Mouse (Mus musculus): ENCODE data around the gene Kif3b. TPM values are rescaled to one million over a fixed set of nuclear protein-coding genes. Genes with fewer than 3 reads are reported as not detected.
"Not testable (repeated sequence)": the region's sequence is repeated elsewhere in the genome, so short reads cannot be mapped to it uniquely, and the experiment has no call there.

The Kif3b gene
- polyA plus RNA-seq, 1 experiment from 2014 or later, result 3.2 TPM

DNA sequence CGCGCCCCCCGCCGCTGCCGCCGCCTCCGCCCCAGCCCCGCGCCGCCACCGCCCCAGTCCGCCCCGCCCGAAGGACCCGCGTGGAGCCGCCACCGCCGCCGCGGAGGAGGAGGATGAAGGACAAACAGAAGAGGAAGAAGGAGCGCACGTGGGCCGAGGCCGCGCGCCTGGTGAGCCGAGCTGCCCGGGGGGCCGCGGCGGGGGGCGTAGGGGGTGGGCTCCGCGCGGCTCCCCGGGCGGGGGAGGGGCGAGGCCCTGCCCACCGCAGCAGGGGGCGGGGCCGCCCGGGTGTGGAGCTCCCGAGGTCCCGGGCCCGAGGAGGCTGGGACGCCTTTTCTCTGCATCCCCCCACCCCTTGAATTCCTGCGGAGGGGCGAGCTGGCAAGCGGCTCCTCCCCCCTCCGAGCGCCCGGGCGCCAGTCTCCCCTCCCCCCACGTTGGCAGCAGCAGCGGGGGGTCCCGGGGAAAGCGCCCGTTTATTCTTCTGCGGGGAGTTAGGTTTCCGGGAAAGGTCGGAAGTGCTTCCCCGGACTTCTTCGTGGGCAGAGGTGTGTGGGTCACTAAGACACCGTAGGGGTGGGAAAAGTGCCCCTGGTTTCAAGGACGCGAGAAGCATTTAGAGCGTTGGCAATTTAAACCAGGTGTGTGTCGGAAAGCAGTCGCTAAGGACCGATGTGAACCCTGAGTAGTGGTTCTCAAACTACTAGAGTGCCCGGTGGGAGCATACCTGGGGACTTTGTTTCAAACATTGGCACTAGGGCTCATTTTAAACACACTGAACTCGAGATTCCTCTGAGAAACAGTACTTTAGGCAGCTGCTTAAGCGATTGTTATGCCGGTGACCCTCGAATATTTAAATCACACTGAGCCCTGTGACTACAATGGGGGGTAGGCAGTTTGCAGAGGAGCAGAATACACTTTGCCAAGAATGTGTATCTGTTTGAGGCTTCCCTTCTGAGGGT is 55.3 kb downstream of the Kif3b start:
- DNase-seq (ENCODE audit: low spot score), result peak; percentile 84
- Histone ChIP-seq H3K9ac (ENCODE audit: low read depth, low read length) (peak overlapping the region; percentile 99), H3K4me3 (ENCODE audit: low read depth, low read length) (peak overlapping the region; percentile 97), H3K9me3 (ENCODE audit: control insufficient read depth, low read length) (no peaks in the 10 kb centered on the region), H3K27me3 (replicated peaks; ENCODE audit: control insufficient read depth, insufficient read depth, low read length) (no peaks in the 10 kb centered on the region), H3K27ac (ENCODE audit: low read depth, low read length) (peak overlapping the region; percentile 99), H3K36me3 (ENCODE audit: control insufficient read depth, insufficient read depth, low read length) (peaks cover 3% of the 10 kb centered on the region; the same call in 1 of the 2 replicates), H3K4me1 (replicated peaks; ENCODE audit: control insufficient read depth, insufficient read depth, low read length) (peaks cover 52% of the 10 kb centered on the region), H3K4me2 (peak overlapping the region; percentile 89)
- peak; percentile 49; the same call in 1 of the 2 replicates for ATAC-seq (replicated peaks; ENCODE audit: low FRiP score)
- under 1% methylated on average over 38 of the region's 76 CpGs for WGBS

- DNase-seq (ENCODE audit: low spot score) (no peak), ATAC-seq (replicated peaks; ENCODE audit: low FRiP score) (no peak)
- no peaks in the 10 kb centered on the region for H3K9me3 ChIP-seq (ENCODE audit: control insufficient read depth, low read length)
- WGBS, result 5% methylated on average over 9 of the region's 9 CpGs
- H3K9ac ChIP-seq (ENCODE audit: low read depth, low read length), result peak overlapping the region; percentile 99
- H3K36me3 ChIP-seq (ENCODE audit: control insufficient read depth, insufficient read depth, low read length), result peaks cover under 1% of the 10 kb centered on the region; the same call in 1 of the 2 replicates
- peak overlapping the region; percentile 99 for H3K27ac ChIP-seq (ENCODE audit: low read depth, low read length)
- H3K4me1 ChIP-seq (replicated peaks; ENCODE audit: control insufficient read depth, insufficient read depth, low read length), result peaks cover 49% of the 10 kb centered on the region
- peak overlapping the region; percentile 97 for H3K4me3 ChIP-seq (ENCODE audit: low read depth, low read length)
- H3K27me3 ChIP-seq (replicated peaks; ENCODE audit: control insufficient read depth, insufficient read depth, low read length), result no peaks in the 10 kb centered on the region
- H3K4me2 ChIP-seq, result peak overlapping the region; percentile 89
Measured at GRCm38 (mm10) chr2:153347183-153347781, 56.1 kb downstream of the Kif3b start.

DNA sequence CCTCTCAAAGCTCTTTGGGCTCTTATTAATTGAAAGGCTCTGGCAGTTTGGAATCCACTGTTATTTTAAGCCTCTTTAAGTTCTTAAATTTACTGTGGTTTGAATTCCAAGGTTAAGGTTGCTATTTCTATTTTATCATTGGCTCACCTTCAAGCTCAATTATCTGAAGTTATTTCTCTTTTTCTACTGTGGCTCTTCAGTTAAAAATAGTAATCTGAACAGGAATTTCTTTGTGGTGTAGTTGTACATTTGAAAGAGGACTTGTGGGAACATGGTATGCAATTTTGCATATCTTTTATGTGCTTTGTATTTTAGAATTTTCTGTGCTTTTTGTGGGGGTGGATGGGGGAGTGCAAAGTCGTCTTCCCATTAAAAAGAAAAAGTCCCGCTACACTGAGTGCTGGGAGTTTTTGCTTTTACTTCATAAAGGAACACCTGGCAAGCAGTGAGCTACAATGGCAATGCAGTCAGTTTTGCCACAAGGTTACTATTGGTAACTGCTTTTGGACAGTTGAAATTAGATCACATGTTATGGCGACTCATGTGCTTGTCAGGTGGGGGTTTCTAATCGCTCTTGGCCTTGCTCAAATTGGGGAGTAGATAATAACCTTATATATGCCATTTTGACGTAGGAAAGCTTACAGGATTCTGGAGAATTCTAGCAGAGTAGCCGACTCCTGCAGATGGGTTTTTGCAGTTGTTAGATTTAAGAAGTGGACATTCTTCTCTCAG is 57.1 kb downstream of the Kif3b start:
- WGBS, result 43% methylated on average over 6 of the region's 6 CpGs
- H3K4me2 ChIP-seq, result peak overlapping the region; percentile 89
- no peaks in the 10 kb centered on the region for H3K9me3 ChIP-seq (ENCODE audit: control insufficient read depth, low read length)
- H3K4me1 ChIP-seq (replicated peaks; ENCODE audit: control insufficient read depth, insufficient read depth, low read length), result peaks cover 42% of the 10 kb centered on the region
- peak overlapping the region; percentile 99 for H3K27ac ChIP-seq (ENCODE audit: low read depth, low read length)
- H3K4me3 ChIP-seq (ENCODE audit: low read depth, low read length), result peak overlapping the region; percentile 97
- 0 out of 2 replicates have a peak, but pooled peaks cover 3% of the 10 kb centered on the region for H3K36me3 ChIP-seq (ENCODE audit: control insufficient read depth, insufficient read depth, low read length)
- no peak for ATAC-seq (replicated peaks; ENCODE audit: low FRiP score)
- H3K27me3 ChIP-seq (replicated peaks; ENCODE audit: control insufficient read depth, insufficient read depth, low read length), result no peaks in the 10 kb centered on the region
- DNase-seq (ENCODE audit: low spot score), result no peak
- peak overlapping the region; percentile 56 for H3K9ac ChIP-seq (ENCODE audit: low read depth, low read length)

DNA sequence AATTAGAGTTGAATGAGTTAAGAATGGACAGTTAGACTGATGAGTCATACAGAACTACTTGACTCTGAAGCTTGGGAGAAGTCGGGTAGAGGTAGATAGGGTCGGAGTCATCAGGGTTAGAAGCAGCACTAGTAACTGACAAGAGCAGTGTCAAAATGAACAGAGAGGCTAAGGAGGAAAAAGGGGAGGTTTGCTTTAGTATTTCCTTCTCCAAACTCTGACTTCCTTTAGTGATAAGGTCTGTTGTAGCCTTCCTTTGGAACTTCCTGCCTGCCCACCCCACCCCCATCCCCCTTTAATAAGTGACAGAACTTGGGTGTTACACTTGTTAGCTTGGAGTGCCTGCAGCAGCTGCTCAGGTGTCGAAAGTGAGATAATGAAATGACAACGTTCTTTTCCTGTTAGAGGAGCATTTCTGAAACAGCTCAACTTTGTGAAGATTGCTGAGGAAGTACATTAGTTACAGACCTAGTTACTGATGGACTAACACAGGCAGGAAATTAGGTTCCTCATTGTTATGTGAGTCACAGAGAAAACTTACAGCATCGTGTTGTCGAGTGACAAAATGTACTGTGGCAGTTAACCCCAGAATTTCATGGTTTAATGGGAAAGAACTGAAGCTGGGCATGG is 59.5 kb downstream of the Kif3b start:
- peaks cover 35% of the 10 kb centered on the region for H3K4me1 ChIP-seq (replicated peaks; ENCODE audit: control insufficient read depth, insufficient read depth, low read length)
- peak overlapping the region; percentile 18 for H3K4me3 ChIP-seq (ENCODE audit: low read depth, low read length)
- no peaks in the 10 kb centered on the region for H3K27me3 ChIP-seq (replicated peaks; ENCODE audit: control insufficient read depth, insufficient read depth, low read length)
- peak overlapping the region; percentile 85 for H3K27ac ChIP-seq (ENCODE audit: low read depth, low read length)
- DNase-seq (ENCODE audit: low spot score) (no peak), ATAC-seq (replicated peaks; ENCODE audit: low FRiP score) (peak; percentile 67)
- H3K4me2 ChIP-seq, result peak overlapping the region; percentile 62
- H3K9me3 ChIP-seq (ENCODE audit: control insufficient read depth, low read length), result no peaks in the 10 kb centered on the region
- H3K36me3 ChIP-seq (ENCODE audit: control insufficient read depth, insufficient read depth, low read length), result peaks cover 10% of the 10 kb centered on the region; the same call in 1 of the 2 replicates
- peak overlapping the region; percentile 42 for H3K9ac ChIP-seq (ENCODE audit: low read depth, low read length)
- WGBS, result 11% methylated on average over 6 of the region's 6 CpGs

DNA sequence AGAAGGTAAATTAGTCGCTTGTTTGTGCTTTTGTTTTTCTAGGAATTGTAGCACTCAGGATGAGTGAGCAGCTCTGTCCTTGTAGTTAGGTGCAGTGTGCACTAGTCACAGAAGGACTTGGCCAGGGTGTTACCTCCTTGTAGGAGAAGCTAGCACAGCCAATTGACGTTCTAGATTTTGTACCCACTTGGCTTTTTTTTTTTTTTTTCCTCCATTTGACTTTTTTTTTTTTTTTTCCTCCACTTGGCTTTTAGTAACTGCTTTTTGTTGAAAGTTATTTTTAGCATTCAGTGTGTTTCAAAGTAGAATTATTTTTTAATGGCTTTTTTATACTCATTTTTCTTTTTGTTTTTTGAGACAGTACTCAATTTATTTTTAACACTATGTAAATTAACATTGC is 63.4 kb downstream of the Kif3b start:
- whole genome bisulfite sequencing, result 74% methylated on average over 2 of the region's 2 CpGs
- DNase-seq (ENCODE audit: low spot score) (no peak), ATAC-seq (replicated peaks; ENCODE audit: low FRiP score) (no peak)
- no peak overlapping the region for H3K4me3 ChIP-seq (ENCODE audit: low read depth, low read length)
- no peak overlapping the region for H3K9ac ChIP-seq (ENCODE audit: low read depth, low read length)
- no peak overlapping the region for H3K4me2 ChIP-seq
- peaks cover 40% of the 10 kb centered on the region for H3K36me3 ChIP-seq (ENCODE audit: control insufficient read depth, insufficient read depth, low read length)
- peaks cover 19% of the 10 kb centered on the region for H3K4me1 ChIP-seq (replicated peaks; ENCODE audit: control insufficient read depth, insufficient read depth, low read length)
- no peak overlapping the region for H3K27ac ChIP-seq (ENCODE audit: low read depth, low read length)
- H3K9me3 ChIP-seq (ENCODE audit: control insufficient read depth, low read length), result no peaks in the 10 kb centered on the region
- H3K27me3 ChIP-seq (replicated peaks; ENCODE audit: control insufficient read depth, insufficient read depth, low read length), result no peaks in the 10 kb centered on the region

GRCm38 (mm10) chr2:153356784-153357183 is 65.6 kb downstream of the Kif3b start:
- Histone ChIP-seq H3K4me3 (ENCODE audit: low read depth, low read length) (no peak overlapping the region), H3K4me1 (replicated peaks; ENCODE audit: control insufficient read depth, insufficient read depth, low read length) (no peaks in the 10 kb centered on the region), H3K36me3 (ENCODE audit: control insufficient read depth, insufficient read depth, low read length) (peaks cover 47% of the 10 kb centered on the region), H3K9ac (ENCODE audit: low read depth, low read length) (no peak overlapping the region), H3K27ac (ENCODE audit: low read depth, low read length) (no peak overlapping the region), H3K4me2 (no peak overlapping the region), H3K9me3 (ENCODE audit: control insufficient read depth, low read length) (no peaks in the 10 kb centered on the region), H3K27me3 (replicated peaks; ENCODE audit: control insufficient read depth, insufficient read depth, low read length) (no peaks in the 10 kb centered on the region)
- ATAC-seq (replicated peaks; ENCODE audit: low FRiP score), result no peak
- no peak for DNase-seq (ENCODE audit: low spot score)
- 90% methylated on average over 4 of the region's 4 CpGs for WGBS

- Histone ChIP-seq H3K9me3 (ENCODE audit: control insufficient read depth, low read length) (no peaks in the 10 kb centered on the region), H3K4me1 (replicated peaks; ENCODE audit: control insufficient read depth, insufficient read depth, low read length) (no peaks in the 10 kb centered on the region), H3K27me3 (replicated peaks; ENCODE audit: control insufficient read depth, insufficient read depth, low read length) (no peaks in the 10 kb centered on the region), H3K4me3 (ENCODE audit: low read depth, low read length) (no peak overlapping the region), H3K36me3 (ENCODE audit: control insufficient read depth, insufficient read depth, low read length) (peaks cover 48% of the 10 kb centered on the region), H3K9ac (ENCODE audit: low read depth, low read length) (no peak overlapping the region), H3K4me2 (no peak overlapping the region), H3K27ac (ENCODE audit: low read depth, low read length) (no peak overlapping the region; the same call in 1 of the 2 replicates)
- DNase-seq (ENCODE audit: low spot score) (no peak), ATAC-seq (replicated peaks; ENCODE audit: low FRiP score) (no peak)
- WGBS, result 91% methylated on average over 1 of the region's 1 CpGs
Measured at GRCm38 (mm10) chr2:153361101-153361710, 70.0 kb downstream of the Kif3b start.

DNA sequence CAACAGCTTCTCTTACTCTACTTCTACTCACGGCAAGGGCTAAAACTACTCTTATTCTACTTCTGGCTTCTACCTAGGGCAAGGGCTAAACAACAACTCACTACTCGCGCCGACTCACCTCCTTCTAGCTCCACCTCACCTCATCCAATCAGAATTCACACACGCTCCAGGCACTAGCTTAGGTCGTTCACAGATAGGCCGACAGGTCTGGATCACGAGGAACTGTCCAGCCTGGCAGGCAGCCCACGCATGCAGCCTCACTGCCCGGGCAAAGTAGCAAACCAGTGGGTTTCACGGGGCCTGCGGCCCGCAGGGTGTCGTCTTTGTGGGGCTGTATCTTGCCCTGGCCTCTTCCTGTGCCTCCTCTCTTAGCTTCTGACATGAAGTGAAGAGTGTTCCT is 73.3 kb downstream of the Kif3b start:
- not testable (repeated sequence) for H3K27me3 ChIP-seq (replicated peaks; ENCODE audit: control insufficient read depth, insufficient read depth, low read length); H3K4me2 ChIP-seq

More for the DNA sequence above, 73.3 kb downstream of the Kif3b start:
- not testable (repeated sequence) for DNase-seq (ENCODE audit: low spot score); H3K4me3 ChIP-seq (ENCODE audit: low read depth, low read length); H3K9me3 ChIP-seq (ENCODE audit: control insufficient read depth, low read length); H3K4me1 ChIP-seq (replicated peaks; ENCODE audit: control insufficient read depth, insufficient read depth, low read length); ATAC-seq (replicated peaks; ENCODE audit: low FRiP score); H3K27ac ChIP-seq (ENCODE audit: low read depth, low read length); H3K9ac ChIP-seq (ENCODE audit: low read depth, low read length)
- H3K36me3 ChIP-seq (ENCODE audit: control insufficient read depth, insufficient read depth, low read length), result peaks cover 44% of the 10 kb centered on the region
- 85% methylated on average over 14 of the region's 14 CpGs for WGBS
